Mouse (Mus musculus) heart, embryonic 12.5 days (tissue): ENCODE results near the gene Zfp334. TPM values are rescaled to one million over a fixed set of nuclear protein-coding genes. Genes with fewer than 3 reads are reported as not detected.
A peak's percentile ranks its signal among the peaks of the same experiment; 100 is the strongest.

Source experiments
- ATAC-seq: fragments of 200-750 bp; cut with Nextera tagmentation; 2 replicates; pipeline ENCODE4 v1.8.0; 2017; ENCODE audit warnings: moderate TSS enrichment, moderate library complexity; ENCODE audit not compliant: insufficient number of reproducible peaks, low FRiP score
- H3K27ac ChIP-seq: fragments of 300-500 bp; sonication (generic); 2 replicates; pipeline ENCODE4 v1.5.1; 2016; ENCODE audit warnings: mild to moderate bottlenecking, moderate library complexity; ENCODE audit not compliant: poor library complexity, severe bottlenecking
- H3K27me3 ChIP-seq: fragments of 300-500 bp; sonication (generic); replicated peaks from 2 replicates; pipeline ENCODE4 v1.6.1; 2016; ENCODE audit warnings: mild to moderate bottlenecking, moderate library complexity
- H3K36me3 ChIP-seq: fragments of 300-500 bp; sonication (generic); 2 replicates; pipeline ENCODE4 v1.6.1; 2016; ENCODE audit warnings: mild to moderate bottlenecking, moderate library complexity
- H3K4me1 ChIP-seq: fragments of 300-500 bp; sonication (generic); replicated peaks from 2 replicates; pipeline ENCODE4 v1.6.1; 2016; ENCODE audit warnings: mild to moderate bottlenecking
- H3K4me2 ChIP-seq: fragments of 300-500 bp; sonication (generic); 2 replicates; pipeline ENCODE4 v1.6.1; 2016; ENCODE audit warnings: mild to moderate bottlenecking, moderate library complexity
- H3K4me3 ChIP-seq: fragments of 300-500 bp; sonication (generic); 2 replicates; pipeline ENCODE4 v1.5.1; 2016; ENCODE audit warnings: mild to moderate bottlenecking
- H3K9ac ChIP-seq: fragments of 300-500 bp; sonication (generic); 2 replicates; pipeline ENCODE4 v1.6.1; 2016; ENCODE audit warnings: mild to moderate bottlenecking, moderate library complexity
- H3K9me3 ChIP-seq: fragments of 300-500 bp; sonication (generic); replicated peaks from 2 replicates; pipeline ENCODE4 v1.6.1; 2016; ENCODE audit warnings: mild to moderate bottlenecking, moderate library complexity
- WGBS: fragments of 180-500 bp; shearing (Covaris S2); methylation state at CpG from one replicate; pipeline ENCODE4 v1.1.7; 2016; 5-methylcytosine and 5-hydroxymethylcytosine counted together
- polyA plus RNA-seq: library from polyadenylated mRNA; unstranded; fragments of >200 nt; fragmentation: Nextera tagmentation; extraction: Ambion mirVana; gene quantifications from 2 replicates; pipeline ENCODE4 v1.2.1, GENCODE M21; 2016

The Zfp334 gene
- polyA plus RNA-seq, 1 experiment from 2014 or later: 9.7 TPM

DNA sequence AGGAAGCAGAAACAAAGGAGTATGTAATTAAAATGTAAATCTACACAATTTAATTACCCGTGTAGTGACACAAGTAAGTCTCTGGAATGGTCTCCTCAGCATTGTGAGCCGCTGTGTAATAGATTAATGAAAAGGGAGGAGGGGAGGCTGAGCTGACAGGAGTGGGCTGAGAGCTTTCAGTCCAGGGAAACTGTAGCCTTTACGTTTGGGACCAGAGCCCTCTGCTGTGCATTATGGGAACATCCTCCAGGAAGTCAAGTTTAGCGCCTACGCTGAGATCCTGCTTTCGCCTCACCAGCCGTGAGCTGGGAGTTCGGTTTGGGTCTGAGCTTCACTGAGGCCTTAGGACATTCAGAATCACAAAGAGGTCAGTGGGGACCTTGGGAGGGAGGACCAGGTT, 38.6 kb downstream of the Zfp334 start:
- no peak overlapping the region for H3K4me2 ChIP-seq
- peaks cover 38% of the 10 kb centered on the region for H3K9me3 ChIP-seq
- H3K27me3 ChIP-seq: peaks cover 3% of the 10 kb centered on the region; the same call in 1 of the 2 replicates
- H3K4me3 ChIP-seq: no peak overlapping the region
- ATAC-seq: no peak
- H3K9ac ChIP-seq: no peak overlapping the region
- no peaks in the 10 kb centered on the region for H3K36me3 ChIP-seq
- 21% methylated on average over 8 of the region's 8 CpGs for WGBS
- no peak overlapping the region for H3K27ac ChIP-seq
- no peaks in the 10 kb centered on the region for H3K4me1 ChIP-seq

DNA sequence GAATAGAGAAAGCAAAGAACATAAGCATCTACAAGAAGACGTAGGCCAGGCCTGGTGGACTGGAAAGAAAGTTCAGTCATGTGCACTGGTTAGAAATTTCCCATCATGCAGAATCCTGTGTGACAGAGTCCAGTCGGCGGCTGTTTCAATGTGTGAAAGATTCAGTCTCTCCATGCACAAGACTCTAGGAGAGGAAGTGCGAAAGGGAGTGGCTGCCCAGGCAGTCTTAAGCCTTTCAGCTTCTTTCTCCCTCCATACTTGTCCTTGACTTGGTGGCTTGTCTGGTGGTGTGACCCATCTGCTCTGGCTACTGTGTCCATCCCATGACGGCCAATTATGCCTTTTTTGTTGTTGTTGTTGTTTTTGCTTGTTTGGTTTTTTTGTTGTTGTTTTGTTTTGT, 41.9 kb downstream of the Zfp334 start:
- Histone ChIP-seq H3K4me1 (no peaks in the 10 kb centered on the region), H3K9me3 (peaks cover 10% of the 10 kb centered on the region; the same call in 1 of the 2 replicates), H3K4me3 (no peak overlapping the region), H3K27ac (no peak overlapping the region), H3K27me3 (peaks cover 7% of the 10 kb centered on the region; the same call in 1 of the 2 replicates), H3K36me3 (no peaks in the 10 kb centered on the region), H3K4me2 (no peak overlapping the region), H3K9ac (no peak overlapping the region)
- ATAC-seq: no peak
- WGBS: 87% methylated on average over 5 of the region's 5 CpGs

- H3K27me3 ChIP-seq: peaks cover 18% of the 10 kb centered on the region; the same call in 1 of the 2 replicates
- no peaks in the 10 kb centered on the region for H3K4me1 ChIP-seq
- no peak for ATAC-seq
- no peak overlapping the region for H3K9ac ChIP-seq
- H3K36me3 ChIP-seq: no peaks in the 10 kb centered on the region
- no peak overlapping the region for H3K4me2 ChIP-seq
- H3K27ac ChIP-seq: no peak overlapping the region
- H3K4me3 ChIP-seq: no peak overlapping the region
- no peaks in the 10 kb centered on the region for H3K9me3 ChIP-seq
- WGBS: 24% methylated on average over 3 of the region's 3 CpGs
Observed at GRCm38 (mm10) chr2:165337191-165337590, 50.9 kb downstream of the Zfp334 start.

GRCm38 (mm10) chr2:165332610-165333210, 55.3 kb downstream of the Zfp334 start:
- WGBS: 49% methylated on average over 14 of the region's 14 CpGs
- no peak overlapping the region for H3K9ac ChIP-seq
- no peak overlapping the region for H3K4me3 ChIP-seq
- no peak overlapping the region for H3K27ac ChIP-seq
- ATAC-seq: no peak
- no peaks in the 10 kb centered on the region for H3K4me1 ChIP-seq
- no peak overlapping the region for H3K4me2 ChIP-seq
- no peaks in the 10 kb centered on the region for H3K9me3 ChIP-seq
- 0 out of 2 replicates have a peak, but pooled peaks cover 2% of the 10 kb centered on the region for H3K27me3 ChIP-seq
- H3K36me3 ChIP-seq: no peaks in the 10 kb centered on the region

GRCm38 (mm10) chr2:165329703-165330102, 58.4 kb downstream of the Zfp334 start:
- ATAC-seq: no peak
- no peaks in the 10 kb centered on the region for H3K9me3 ChIP-seq
- no peaks in the 10 kb centered on the region for H3K27me3 ChIP-seq
- no peak overlapping the region for H3K9ac ChIP-seq
- H3K4me1 ChIP-seq: peaks cover 19% of the 10 kb centered on the region
- no peak overlapping the region for H3K27ac ChIP-seq
- H3K4me3 ChIP-seq: no peak overlapping the region
- H3K36me3 ChIP-seq: no peaks in the 10 kb centered on the region
- WGBS: 6% methylated on average over 3 of the region's 3 CpGs
- no peak overlapping the region for H3K4me2 ChIP-seq

DNA sequence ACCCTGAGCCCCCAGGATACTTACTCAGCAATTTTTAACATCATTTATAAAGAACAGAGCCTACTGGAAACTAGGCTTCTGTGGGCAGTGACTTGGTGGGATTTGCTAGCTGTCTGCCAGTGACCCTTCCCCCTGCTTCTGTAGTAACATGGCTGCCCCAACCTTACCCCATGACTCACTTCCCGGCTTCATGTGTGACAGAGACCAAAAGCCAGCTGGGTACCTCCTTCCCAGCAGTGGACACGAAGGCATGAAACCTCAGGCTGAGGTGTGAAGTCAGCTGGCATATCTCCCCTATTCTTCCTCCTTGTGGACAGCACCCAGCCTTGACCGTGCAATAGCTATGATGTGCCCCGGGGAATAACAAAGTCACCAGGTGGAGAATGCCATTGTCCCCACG, 59.3 kb downstream of the Zfp334 start:
- no peaks in the 10 kb centered on the region for H3K36me3 ChIP-seq
- no peaks in the 10 kb centered on the region for H3K9me3 ChIP-seq
- no peak overlapping the region for H3K27ac ChIP-seq
- no peaks in the 10 kb centered on the region for H3K27me3 ChIP-seq
- H3K4me3 ChIP-seq: no peak overlapping the region
- H3K9ac ChIP-seq: no peak overlapping the region
- H3K4me2 ChIP-seq: no peak overlapping the region
- ATAC-seq: no peak
- WGBS: 72% methylated on average over 5 of the region's 5 CpGs
- peaks cover 28% of the 10 kb centered on the region for H3K4me1 ChIP-seq

- Histone ChIP-seq H3K4me1 (peaks cover 32% of the 10 kb centered on the region), H3K4me3 (peak overlapping the region; percentile 98; the same call in 1 of the 2 replicates), H3K4me2 (peak overlapping the region; percentile 94), H3K36me3 (no peaks in the 10 kb centered on the region), H3K27me3 (no peaks in the 10 kb centered on the region), H3K9ac (peak overlapping the region; percentile 63; the same call in 1 of the 2 replicates), H3K27ac (no peak overlapping the region), H3K9me3 (no peaks in the 10 kb centered on the region)
- ATAC-seq: no peak
- 37% methylated on average over 7 of the region's 7 CpGs for WGBS
Observed at GRCm38 (mm10) chr2:165327386-165327785, 60.7 kb downstream of the Zfp334 start.

- Histone ChIP-seq H3K4me3 (peak within 1 kb of the TSS; percentile 98), H3K4me2 (peak within 1 kb of the TSS; percentile 94), H3K27ac (peak within 1 kb of the TSS; percentile 55), H3K9me3 (no peaks in the 10 kb centered on the region), H3K36me3 (no peaks in the 10 kb centered on the region), H3K4me1 (peaks cover 38% of the 10 kb centered on the region), H3K9ac (peak within 1 kb of the TSS; percentile 97), H3K27me3 (no peaks in the 10 kb centered on the region)
- peak; percentile 97 for ATAC-seq
- WGBS: under 1% methylated on average over 55 of the region's 55 CpGs
Observed at GRCm38 (mm10) chr2:165326304-165327190, 61.5 kb downstream of the Zfp334 start, which contains the start of gene Elmo2. Gene Elmo2, minus strand, starts transcription at chr2:165326479.

GRCm38 (mm10) chr2:165325521-165326303, 62.3 kb downstream of the Zfp334 start:
- H3K36me3 ChIP-seq: no peaks in the 10 kb centered on the region
- peak overlapping the region; percentile 94 for H3K4me2 ChIP-seq
- 1% methylated on average over 30 of the region's 30 CpGs for WGBS
- peak; percentile 34 for ATAC-seq
- H3K4me1 ChIP-seq: peaks cover 47% of the 10 kb centered on the region
- no peaks in the 10 kb centered on the region for H3K9me3 ChIP-seq
- peak overlapping the region; percentile 97 for H3K9ac ChIP-seq
- H3K4me3 ChIP-seq: peak overlapping the region; percentile 98
- H3K27ac ChIP-seq: peak overlapping the region; percentile 55
- no peaks in the 10 kb centered on the region for H3K27me3 ChIP-seq
